9 mouse cellular contexts compared by ENCODE assay signal in genomic region chr9:121162789-121163188, GRCm38 (mm10).
DNase-seq lines count a peak whose midpoint lies in the region; TF ChIP-seq lines count a peak whose summit lies in the region.
"Had no signal": no experiment of that assay in that cellular context is flagged by ENCODE, and none has a peak within 500 bp of the region (broad histone marks: within the 10 kb centered on the region; RNA-seq: fewer than 3 reads in every experiment).

No protein-coding gene starts in this region.

- peaks cover 5% of the 10 kb centered on the region for H3K4me1 ChIP-seq in cerebellum, adult 2 months (ENCODE audit: control insufficient read depth, insufficient read depth, low read length)
- no peaks in the 10 kb centered on the region for H3K4me1 ChIP-seq in bone marrow, adult 2 months (ENCODE audit: control insufficient read depth, insufficient read depth, low read length)
- no peaks in the 10 kb centered on the region for H3K4me1 ChIP-seq in lung, adult 2 months (ENCODE audit: control insufficient read depth, insufficient read depth, low read length)
- H3K4me1 ChIP-seq: hindbrain, embryonic 15.5 days had no signal

- 54% methylated on average over 5 of the region's 5 CpGs for WGBS in cerebellum, adult 2 months
- 3% methylated on average over 5 of the region's 5 CpGs for WGBS in bone marrow, adult 2 months
- 29% methylated on average over 5 of the region's 5 CpGs for WGBS in lung, adult 2 months

- no peaks in the 10 kb centered on the region for H3K27me3 ChIP-seq in cerebellum, adult 2 months (ENCODE audit: control insufficient read depth, insufficient read depth, low read length)
- H3K27me3 ChIP-seq: hindbrain, embryonic 15.5 days had no signal

- intact Hi-C loops in left cerebral cortex, postnatal 4 days (cut with DNase I), result no loop called here

- peak; percentile 49; the same call in 1 of the 2 replicates for TF ChIP-seq CTCF in cerebellum, adult 2 months (IDR thresholded peaks at IDR 0.05; ENCODE audit: borderline replicate concordance, insufficient read depth, low read depth, low read length)
- 0 out of 2 replicates have a peak, but pooled peaks have one; percentile 21 for TF ChIP-seq CTCF in bone marrow, adult 2 months (IDR thresholded peaks at IDR 0.05; ENCODE audit: control insufficient read depth, insufficient read depth, low read length)
- TF ChIP-seq CTCF in lung, adult 2 months (IDR thresholded peaks at IDR 0.05; ENCODE audit: insufficient read depth, low read length), result peak; percentile 36; the same call in 1 of the 2 replicates

- H3K4me3 ChIP-seq in cerebellum, adult 2 months (replicated peaks; ENCODE audit: insufficient read depth, low read depth, low read length), result no peak overlapping the region
- H3K4me3 ChIP-seq in bone marrow, adult 2 months (replicated peaks; ENCODE audit: control insufficient read depth, low read depth, low read length), result no peak overlapping the region
- H3K4me3 ChIP-seq in lung, adult 2 months (replicated peaks; ENCODE audit: extremely low read depth, low read depth, low read length), result no peak overlapping the region
- H3K4me3 ChIP-seq: hindbrain, embryonic 15.5 days had no signal

- TF ChIP-seq POLR2A in cerebellum, adult 2 months (IDR thresholded peaks at IDR 0.05; ENCODE audit: borderline replicate concordance, insufficient read depth, low read length), result no peak
- TF ChIP-seq POLR2A in bone marrow, adult 2 months (IDR thresholded peaks at IDR 0.05; ENCODE audit: borderline replicate concordance, control insufficient read depth, low read depth, low read length), result no peak
- no peak for TF ChIP-seq POLR2A in lung, adult 2 months (IDR thresholded peaks at IDR 0.05; ENCODE audit: borderline replicate concordance, extremely low read depth, low read depth, low read length)

- DNase-seq in cerebellum, adult 2 months, result peak; percentile 9 to 18
- no peak for DNase-seq in cerebellum, adult 11-12 months
- peak; percentile 29 for DNase-seq in left cerebral cortex, postnatal 4 days
- no peak for DNase-seq in left cerebral cortex, adult 11 months (ENCODE audit: low spot score)
- DNase-seq in lung, adult 2 months, result peak; percentile 18
- DNase-seq in urinary bladder, postnatal 36 days (ENCODE audit: low spot score in 2 of 2), result no peak
- DNase-seq in frontal cortex, postnatal 10 days (ENCODE audit: low spot score in 2 of 2), result no peak

- H3K27ac ChIP-seq in cerebellum, adult 2 months (ENCODE audit: insufficient read depth, low read length), result no peak overlapping the region
- no peak overlapping the region for H3K27ac ChIP-seq in bone marrow, adult 2 months (ENCODE audit: control insufficient read depth, insufficient read depth, low read depth, low read length, poor library complexity)
- H3K27ac ChIP-seq: hindbrain, embryonic 15.5 days had no signal

Comparison
In these comparisons a context has a peak if more than half of its experiments do, and no peak if none do; other contexts are left out.
1. DNase-seq: peak in cerebellum, adult 2 months (2 of 2), left cerebral cortex, postnatal 4 days (single experiment) and lung, adult 2 months (single experiment); none in cerebellum, adult 11-12 months (single experiment), left cerebral cortex, adult 11 months (single experiment), urinary bladder, postnatal 36 days (0 of 2) and frontal cortex, postnatal 10 days (0 of 2).
2. Peak in every context shown above with its lines, with median percentiles within 50 percentile points of each other: CTCF ChIP-seq.